Mouse (Mus musculus) spleen, adult 2 months (tissue): ENCODE data around the gene Psmb4. TPM values are rescaled to one million over a fixed set of nuclear protein-coding genes. Genes with fewer than 3 reads are reported as not detected.
A peak's percentile ranks its signal among the peaks of the same experiment; 100 is the strongest.
"Not testable (repeated sequence)": the region's sequence is repeated elsewhere in the genome, so short reads cannot be mapped to it uniquely, and the experiment has no call there.

ENCODE experiments used
- DNase-seq, 2 experiments: peaks; one replicate each; pipeline versions ENCODE4 v3.0.0 to v3.0.0-alpha.2; 2012 to 2021; ENCODE audit warnings: low spot score in 2 of 2, low read depth in 1 of 2
- H3K27ac ChIP-seq: fragments of 200-500 bp; 2 replicates; pipeline ENCODE4 v1.5.1; 2012; ENCODE audit warnings: low read length, inconsistent platforms; ENCODE audit not compliant: insufficient read depth
- H3K27me3 ChIP-seq: fragments of 200-500 bp; 2 replicates; pipeline ENCODE4 v1.6.1; 2012; ENCODE audit warnings: mild to moderate bottlenecking, moderate library complexity, low read length, inconsistent platforms; ENCODE audit not compliant: control insufficient read depth, insufficient read depth
- H3K36me3 ChIP-seq: fragments of 200-500 bp; 2 replicates; pipeline ENCODE4 v1.6.1; 2012; ENCODE audit warnings: mild to moderate bottlenecking, low read length, inconsistent platforms; ENCODE audit not compliant: control insufficient read depth, insufficient read depth
- H3K4me1 ChIP-seq: fragments of 200-500 bp; 2 replicates; pipeline ENCODE4 v1.6.1; 2011; ENCODE audit warnings: inconsistent platforms; ENCODE audit not compliant: control insufficient read depth, insufficient read depth, insufficient read length
- H3K4me3 ChIP-seq: fragments of 200-500 bp; 2 replicates; pipeline ENCODE4 v1.5.1; 2011; ENCODE audit warnings: mild to moderate bottlenecking, inconsistent platforms; ENCODE audit not compliant: insufficient read depth, insufficient read length; ENCODE audit errors: extremely low read depth
- CTCF ChIP-seq: fragments of 200-500 bp; IDR thresholded peaks from 2 replicates; pipeline ENCODE4 v1.5.1; 2011; ENCODE audit warnings: mild to moderate bottlenecking, inconsistent platforms; ENCODE audit not compliant: insufficient read depth, insufficient read length, insufficient replicate concordance; ENCODE audit errors: extremely low read depth
- POLR2A ChIP-seq: fragments of 200-500 bp; IDR thresholded peaks from 2 replicates; pipeline ENCODE4 v1.6.1; 2011; ENCODE audit warnings: low read depth, low read length, inconsistent platforms
- WGBS: fragments of 180-500 bp; shearing (Covaris S2); methylation state at CpG from one replicate; pipeline ENCODE4 v1.1.7; 2018; 5-methylcytosine and 5-hydroxymethylcytosine counted together
- polyA plus RNA-seq: library from polyadenylated mRNA; depleted of rRNA; stranded (reverse); fragments of >200 nt; gene quantifications from 2 replicates; pipeline ENCODE4 v1.2.3, GENCODE M21; 2012; rRNA removed

Psmb4 gene
- 117 and 140 TPM in 2 replicates for polyA plus RNA-seq

DNA sequence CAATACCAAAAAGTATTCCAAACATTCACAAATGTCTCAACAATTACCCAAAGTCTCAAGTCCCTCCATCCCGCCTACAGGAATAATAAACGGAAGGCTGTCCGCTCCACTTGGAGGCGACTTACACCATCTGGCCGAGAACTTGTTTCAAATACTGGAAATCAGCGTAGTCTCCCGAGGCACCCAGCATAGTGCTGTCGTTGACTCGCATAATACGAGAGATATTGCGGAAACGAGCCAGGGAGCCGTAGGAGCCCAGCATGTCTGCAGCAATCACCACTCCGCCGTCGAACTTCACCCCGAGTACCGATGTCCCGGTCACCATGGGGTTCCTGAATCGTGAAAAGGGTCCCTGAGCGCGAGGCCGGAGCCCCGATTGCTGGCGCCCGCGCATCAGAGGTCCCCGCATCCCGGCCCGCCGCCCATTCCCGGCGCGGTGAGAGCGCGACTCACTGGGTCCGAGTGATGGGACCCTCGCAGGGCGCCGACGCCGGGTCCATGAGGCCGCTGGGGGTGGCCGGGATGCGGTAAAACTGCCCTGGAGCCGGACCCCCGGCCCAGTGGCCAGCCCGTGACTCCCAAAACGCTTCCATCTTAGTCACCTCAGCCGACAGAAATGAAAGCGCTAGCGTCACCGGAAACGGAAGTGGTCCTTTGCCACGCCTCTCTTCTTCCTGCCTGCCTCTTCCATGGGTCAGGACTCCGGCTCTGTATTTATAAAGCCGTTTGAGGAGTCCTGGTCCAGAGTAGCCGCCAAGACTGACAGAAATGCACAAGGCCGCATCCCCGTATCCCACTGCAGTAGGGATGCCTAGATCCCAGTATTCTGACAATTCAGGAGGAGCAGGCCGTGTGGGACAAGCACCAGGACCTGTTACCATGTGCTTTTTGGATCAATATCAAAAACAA is at the start of gene Psmb4:
TSS of gene Psmb4 (minus strand) at position 646 of the 909 bp plus-strand sequence.
- no peak for TF ChIP-seq CTCF
- TF ChIP-seq POLR2A = peak; percentile 65
- Histone ChIP-seq H3K36me3 (peaks cover 17% of the 10 kb centered on the region), H3K27ac (peak within 1 kb of the TSS; percentile 46; the same call in 1 of the 2 replicates), H3K4me1 (peaks cover 5% of the 10 kb centered on the region; the same call in 1 of the 2 replicates), H3K4me3 (peak within 1 kb of the TSS; percentile 77), H3K27me3 (no peaks in the 10 kb centered on the region)
- WGBS = 2% methylated on average over 61 of the region's 61 CpGs
- peak; percentile 76 to 78 for DNase-seq

DNA sequence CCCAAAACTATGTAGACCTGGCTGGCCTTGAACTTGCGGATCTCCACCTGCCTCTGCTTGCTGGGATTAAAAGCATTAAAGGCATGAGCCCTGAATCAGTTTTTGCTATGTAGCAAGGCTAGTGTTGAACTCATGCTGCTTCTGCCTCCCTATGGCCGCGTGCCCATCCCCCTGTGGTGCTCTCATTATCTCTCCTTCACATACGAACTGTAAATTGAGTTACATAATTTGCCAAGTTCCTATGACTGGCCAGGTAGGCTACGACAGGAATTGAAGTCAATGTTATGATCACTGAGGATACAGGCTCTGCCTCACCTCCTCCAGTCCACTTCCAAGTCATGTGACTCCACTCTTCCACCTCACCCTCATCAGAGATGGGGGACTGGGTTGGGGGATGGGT is 49.4 kb upstream of the Psmb4 start:
- H3K27me3 ChIP-seq, H3K27ac ChIP-seq, H3K4me3 ChIP-seq, H3K36me3 ChIP-seq, DNase-seq, H3K4me1 ChIP-seq: not testable (repeated sequence)
- 85% methylated on average over 5 of the region's 5 CpGs for WGBS

DNA sequence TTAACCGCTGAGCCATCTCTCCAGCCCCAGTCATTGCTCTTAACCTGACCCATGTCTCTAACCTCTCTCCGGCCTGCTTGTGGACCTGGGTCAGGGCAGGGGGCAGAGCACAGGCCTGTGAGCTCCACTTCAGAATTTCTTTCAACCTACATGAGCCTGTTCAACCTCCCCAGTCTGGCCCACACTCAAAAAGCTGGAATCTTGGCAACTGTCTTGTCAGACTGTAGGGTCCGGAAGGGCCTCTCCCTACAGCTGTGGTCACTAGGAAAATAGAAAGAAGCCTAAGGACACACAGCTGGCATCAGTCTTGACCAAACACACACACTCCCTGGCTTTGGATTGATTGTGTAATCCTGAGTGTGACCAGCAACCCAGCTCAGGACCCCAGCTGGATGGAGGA is 48.6 kb upstream of the Psmb4 start:
- not testable (repeated sequence) for H3K27me3 ChIP-seq, H3K4me1 ChIP-seq, H3K4me3 ChIP-seq, H3K27ac ChIP-seq, DNase-seq, H3K36me3 ChIP-seq
- 96% methylated on average over 3 of the region's 3 CpGs for WGBS

DNA sequence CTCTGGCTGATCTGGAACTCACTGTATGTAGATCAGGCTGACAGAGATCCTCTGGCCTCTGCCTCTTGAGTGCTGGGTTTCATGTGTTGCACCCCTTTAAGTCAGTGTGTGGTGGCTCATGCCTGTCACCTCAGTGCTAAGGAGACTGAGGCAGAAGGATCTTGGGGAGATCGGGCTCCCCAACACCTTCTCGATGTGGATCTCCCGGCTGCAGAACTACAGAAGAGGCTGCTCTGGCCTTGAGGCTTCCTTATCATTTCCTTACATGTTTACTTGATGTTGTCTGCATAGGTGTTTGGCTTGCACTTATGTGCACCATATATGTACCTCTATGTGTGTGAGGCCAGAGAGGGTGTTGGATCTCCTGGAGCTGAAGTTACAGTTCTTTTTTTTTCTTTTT is 47.8 kb upstream of the Psmb4 start:
- not testable (repeated sequence) for H3K27me3 ChIP-seq, H3K4me1 ChIP-seq, H3K4me3 ChIP-seq, H3K27ac ChIP-seq, H3K36me3 ChIP-seq, DNase-seq
- 80% methylated on average over 3 of the region's 3 CpGs for WGBS

DNA sequence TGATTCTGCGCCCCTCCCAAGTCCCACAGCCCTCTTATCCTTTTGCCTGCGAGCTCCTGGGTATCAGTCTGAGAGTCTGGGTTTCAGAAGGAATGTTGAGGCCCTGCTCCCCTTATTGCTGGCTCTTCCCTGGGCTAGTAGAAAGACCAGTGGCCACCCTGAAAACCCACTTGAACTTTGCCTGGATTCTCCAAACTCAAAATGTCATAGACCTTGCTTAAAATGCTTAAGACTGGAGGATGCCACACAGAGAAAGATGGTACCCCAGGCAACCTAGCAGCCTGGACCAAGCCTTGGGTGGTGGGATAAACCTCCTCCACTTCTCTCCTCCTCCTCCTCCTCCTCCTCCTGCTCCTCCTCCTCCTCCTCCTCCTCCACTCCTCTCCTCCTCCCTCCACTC is 46.8 kb upstream of the Psmb4 start:
- WGBS = no CpG with 5 or more reads among the region's 2 CpGs
- H3K27ac ChIP-seq, H3K4me3 ChIP-seq: not testable (repeated sequence)

DNA sequence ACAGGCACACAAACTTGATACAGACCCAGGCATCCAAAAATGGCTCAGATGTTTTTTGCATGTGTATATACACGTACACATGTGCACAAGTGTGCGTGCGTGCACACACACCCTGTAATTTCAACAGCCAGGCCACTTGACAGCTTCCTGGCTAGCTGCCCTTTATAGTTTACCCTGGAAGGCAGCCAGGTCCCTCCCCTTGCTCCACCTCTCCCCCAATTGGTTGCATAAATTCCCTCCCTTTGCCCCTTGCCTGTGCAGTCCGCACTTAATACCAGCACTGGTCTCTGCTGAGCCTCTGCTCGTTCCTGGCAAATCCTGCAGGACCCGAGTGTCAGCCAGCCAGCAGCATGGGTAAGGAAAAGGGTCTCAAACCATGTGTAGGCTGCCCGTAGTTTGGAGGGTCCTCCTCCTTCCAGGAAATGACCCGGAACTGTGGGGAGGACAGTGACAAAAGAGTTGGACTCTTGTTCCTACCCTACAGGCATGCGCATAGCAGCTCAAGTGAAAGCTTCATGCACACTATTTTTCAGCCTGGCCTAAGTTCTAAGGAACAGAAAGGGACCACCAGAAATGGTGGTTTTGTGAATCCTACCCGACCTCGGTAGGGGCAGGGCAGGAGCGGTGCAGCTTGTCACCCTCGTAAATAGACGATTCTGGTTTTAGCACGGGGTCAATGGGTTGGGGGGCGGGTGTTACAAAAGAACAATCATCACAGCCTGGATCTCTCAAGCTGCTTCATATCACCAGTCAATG is 46.2 kb upstream of the Psmb4 start, which contains the start of gene Selenbp1:
TSS of gene Selenbp1 (plus strand) at position 248 of the 756 bp plus-strand sequence.
- peak within 1 kb of the TSS; percentile 75 for H3K27ac ChIP-seq
- peak; percentile 9; the same call in 1 of the 2 replicates for TF ChIP-seq POLR2A
- no peak for TF ChIP-seq CTCF
- peak in 1 of 2 experiments; percentile 29 for DNase-seq
- peak within 1 kb of the TSS; percentile 55 for H3K4me3 ChIP-seq
- 6% methylated on average over 16 of the region's 16 CpGs for WGBS
- no peaks in the 10 kb centered on the region for H3K27me3 ChIP-seq
- H3K36me3 ChIP-seq = no peaks in the 10 kb centered on the region
- no peaks in the 10 kb centered on the region for H3K4me1 ChIP-seq

More for the DNA sequence above, 46.8 kb upstream of the Psmb4 start:
- H3K27me3 ChIP-seq, DNase-seq, H3K4me1 ChIP-seq, H3K36me3 ChIP-seq: not testable (repeated sequence)

DNA sequence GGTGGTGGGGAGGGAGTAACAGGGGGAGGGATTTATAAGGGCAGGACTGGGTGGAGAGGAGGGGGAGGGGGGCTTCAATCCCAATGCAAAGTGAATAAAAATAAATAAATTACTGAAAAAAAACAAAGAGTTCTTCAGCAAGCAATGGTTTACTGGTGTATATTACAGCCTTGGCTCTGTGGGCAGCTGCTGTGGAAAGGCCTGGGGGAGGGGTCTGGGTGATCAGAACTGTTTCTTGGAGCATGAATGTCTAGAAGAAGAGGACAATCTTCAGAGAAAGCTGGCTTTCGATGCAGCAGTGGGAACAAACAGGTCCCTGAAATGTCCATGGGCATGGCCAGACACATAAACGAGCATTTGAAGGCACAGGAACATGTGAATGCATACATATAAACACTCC is 45.5 kb upstream of the Psmb4 start:
- 59% methylated on average over 2 of the region's 2 CpGs for WGBS
- H3K4me1 ChIP-seq, DNase-seq, H3K27ac ChIP-seq, H3K27me3 ChIP-seq, H3K4me3 ChIP-seq, H3K36me3 ChIP-seq: not testable (repeated sequence)

DNA sequence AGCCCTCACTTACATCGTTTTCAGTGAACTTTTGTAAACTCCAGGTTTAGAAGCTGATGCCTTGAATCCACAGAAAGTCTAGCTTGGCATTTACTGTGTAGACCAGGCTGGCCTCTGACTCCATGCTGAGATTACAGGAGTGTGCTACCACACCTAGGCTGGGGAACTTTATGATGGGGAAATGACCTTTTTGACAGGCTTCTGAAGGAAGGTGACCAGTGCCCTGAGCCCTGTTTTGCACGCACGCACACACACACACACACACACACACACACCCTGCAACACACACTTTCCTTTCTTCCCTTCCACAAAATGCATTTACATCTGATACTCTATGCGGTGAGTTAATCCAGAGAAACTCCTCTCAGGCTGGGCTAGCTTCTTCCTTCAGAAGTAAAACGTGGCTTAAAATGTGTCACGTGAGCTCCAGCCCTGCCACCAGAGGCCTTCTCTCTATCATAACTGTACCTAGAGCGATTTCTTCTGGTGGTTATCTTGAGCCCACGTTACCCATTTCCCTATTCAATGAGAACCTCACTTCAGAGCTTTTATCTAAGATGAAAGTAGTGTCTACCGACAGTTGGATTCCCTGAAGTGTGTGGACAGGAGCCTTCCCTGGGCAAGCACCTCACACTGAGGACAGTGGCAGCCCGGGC is 44.8 kb upstream of the Psmb4 start:
- not testable (repeated sequence) for H3K4me3 ChIP-seq, H3K27me3 ChIP-seq, DNase-seq, H3K4me1 ChIP-seq, H3K27ac ChIP-seq, H3K36me3 ChIP-seq
- WGBS = 83% methylated on average over 10 of the region's 10 CpGs

DNA sequence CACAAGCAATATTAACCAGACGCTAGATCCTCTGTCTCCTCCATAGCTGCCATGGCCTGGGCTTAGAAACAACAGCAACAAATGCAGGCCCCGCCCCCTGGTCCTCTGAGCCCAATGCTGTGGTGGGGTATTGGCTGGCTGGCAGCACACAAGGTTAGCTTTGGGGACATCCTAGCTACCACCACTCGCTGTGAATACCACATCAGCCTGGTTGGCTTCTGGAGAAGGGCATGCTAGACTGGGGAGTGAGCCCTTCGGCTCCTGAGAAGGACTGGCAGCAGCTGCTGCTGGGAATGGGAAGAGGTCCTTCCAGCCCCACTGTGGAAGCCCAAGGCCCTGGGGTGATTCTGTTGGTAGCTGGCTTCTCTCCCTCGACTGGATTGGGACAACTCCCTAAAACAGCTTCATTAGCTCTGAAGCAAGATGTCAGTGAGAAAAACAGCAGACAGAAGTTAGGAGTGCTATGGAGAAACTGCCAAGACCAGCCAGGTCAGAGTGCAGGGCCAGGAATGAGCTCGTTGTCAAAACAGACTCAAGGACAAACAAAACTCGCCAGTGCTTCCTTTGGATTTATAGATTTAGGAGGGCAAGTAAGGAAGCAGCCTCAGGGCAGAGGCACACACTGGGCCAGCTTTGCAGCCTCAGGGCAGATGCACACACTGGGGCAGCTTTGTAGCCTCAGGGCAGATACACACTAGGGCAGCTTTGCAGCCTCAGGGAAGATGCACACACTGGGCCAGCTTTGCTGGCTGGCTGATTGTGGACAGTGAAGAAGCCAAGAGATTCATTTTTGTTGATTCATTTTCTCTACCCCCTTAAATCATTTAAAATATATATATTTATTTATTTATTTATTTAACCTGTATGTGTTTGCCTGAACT is 43.9 kb upstream of the Psmb4 start:
- H3K27ac ChIP-seq = peak overlapping the region; percentile 5; the same call in 1 of the 2 replicates
- not testable (repeated sequence) for H3K36me3 ChIP-seq, H3K27me3 ChIP-seq, DNase-seq, H3K4me3 ChIP-seq, H3K4me1 ChIP-seq
- 83% methylated on average over 7 of the region's 7 CpGs for WGBS
